In genomic region chr13:91223063-91223462, GRCm38 (mm10) we compare ENCODE assay signal across 8 mouse cellular contexts. TPM values are rescaled to one million over a fixed set of nuclear protein-coding genes. Genes with fewer than 3 reads are reported as not detected.
DNase-seq lines count a peak whose midpoint lies in the region; ATAC-seq and TF ChIP-seq lines count a peak whose summit lies in the region.

No protein-coding gene starts in this region.

- H3K9ac ChIP-seq in MEL (ENCODE audit: control insufficient read depth, low read depth, low read length, poor library complexity, severe bottlenecking), result peak overlapping the region; percentile 81
- peak overlapping the region; percentile 70 for H3K9ac ChIP-seq in heart, embryonic 14.5 days (ENCODE audit: low read length)
- no peak overlapping the region for H3K9ac ChIP-seq in liver, embryonic 16.5 days (ENCODE audit: low read depth, low read length)

- peaks cover 22% of the 10 kb centered on the region for H3K4me1 ChIP-seq in erythroblast, embryonic 14.5 days (ENCODE audit: control insufficient read depth)
- H3K4me1 ChIP-seq in MEL (ENCODE audit: control insufficient read depth in 1 of 2, insufficient read depth in 2 of 2, low read length in 2 of 2), result peaks cover 0 to 6% of the 10 kb centered on the region in 2 experiments; a peak in 2 of 4 replicates
- H3K4me1 ChIP-seq in heart, embryonic 14.5 days (ENCODE audit: control insufficient read depth in 2 of 2, insufficient read depth in 2 of 2, low read length in 2 of 2), result peaks cover 2 to 5% of the 10 kb centered on the region in 2 experiments; a peak in 2 of 4 replicates
- peaks cover 6% of the 10 kb centered on the region for H3K4me1 ChIP-seq in liver, embryonic 16.5 days (ENCODE audit: control insufficient read depth, low read depth, low read length)

- DNase-seq in MEL (ENCODE audit: low read depth, low spot score), result peak; percentile 45
- no peak for DNase-seq in testis, postnatal 10 days (ENCODE audit: low spot score)
- no peak for DNase-seq in layer of hippocampus, adult 9-10 months (ENCODE audit: low spot score)
- DNase-seq in gastrocnemius, postnatal 36 days, result no peak

- ATAC-seq in erythroblast, adult 5-6 weeks (replicated peaks; ENCODE audit: low FRiP score, poor library complexity, severe bottlenecking), result no peak
- ATAC-seq in heart, embryonic 14.5 days (ENCODE audit: insufficient number of reproducible peaks, insufficient read depth, low FRiP score, low read depth), result no peak
- ATAC-seq in liver, embryonic 16.5 days (ENCODE audit: low read depth), result no peak

- H3K27ac ChIP-seq in MEL (ENCODE audit: control insufficient read depth, low read depth, low read length), result peak overlapping the region; percentile 24; the same call in 1 of the 2 replicates
- H3K27ac ChIP-seq in heart, embryonic 14.5 days (replicated peaks in 1 of 2; ENCODE audit: control insufficient read depth in 1 of 2, insufficient read depth in 1 of 2, low read depth in 2 of 2, low read length in 2 of 2), result peak overlapping the region; percentile 79 to 94
- no peak overlapping the region for H3K27ac ChIP-seq in liver, embryonic 16.5 days (ENCODE audit: low read length)

- H3K79me2 ChIP-seq in MEL (ENCODE audit: control insufficient read depth, insufficient read depth, low read length, poor library complexity), result no peaks in the 10 kb centered on the region; the same call in 1 of the 2 replicates

- H3K4me2 ChIP-seq in heart, embryonic 14.5 days (ENCODE audit: low read length), result peak overlapping the region; percentile 60
- peak overlapping the region; percentile 85 for H3K4me2 ChIP-seq in liver, embryonic 16.5 days (ENCODE audit: low read depth, low read length)

- H3K4me3 ChIP-seq in erythroblast, embryonic 14.5 days (replicated peaks), result peak overlapping the region; percentile 68
- H3K4me3 ChIP-seq in MEL (ENCODE audit: control insufficient read depth in 1 of 2, insufficient read depth in 1 of 2, low read depth in 2 of 2, low read length in 2 of 2), result peak overlapping the region; percentile 74 to 94
- H3K4me3 ChIP-seq in heart, embryonic 14.5 days (ENCODE audit: control insufficient read depth in 1 of 2, insufficient read depth in 1 of 2, low read depth in 1 of 2, low read length in 2 of 2), result peak overlapping the region; percentile 49 to 80; a peak in 3 of 4 replicates
- peak overlapping the region; percentile 82 for H3K4me3 ChIP-seq in liver, embryonic 16.5 days (ENCODE audit: low read depth, low read length)

- TF ChIP-seq POLR2A in MEL (IDR thresholded peaks at IDR 0.05; ENCODE audit: control insufficient read depth in 1 of 2, insufficient read depth in 1 of 2, low read depth in 1 of 2, low read length in 2 of 2, poor library complexity in 1 of 2), result no peak

- no peaks in the 10 kb centered on the region for H3K36me3 ChIP-seq in erythroblast, embryonic 14.5 days (ENCODE audit: control insufficient read depth)
- H3K36me3 ChIP-seq in MEL (ENCODE audit: control insufficient read depth in 1 of 2, insufficient read depth in 2 of 2, low read length in 2 of 2), result peaks cover 0 to 10% of the 10 kb centered on the region in 2 experiments; a peak in 2 of 4 replicates
- H3K36me3 ChIP-seq in heart, embryonic 14.5 days (ENCODE audit: control insufficient read depth, insufficient read depth, low read length), result no peaks in the 10 kb centered on the region
- H3K36me3 ChIP-seq in liver, embryonic 16.5 days (ENCODE audit: control insufficient read depth, insufficient read depth), result no peaks in the 10 kb centered on the region

- TF ChIP-seq RAD21 in MEL (IDR thresholded peaks at IDR 0.05; ENCODE audit: low read depth, low read length), result no peak

- intact Hi-C loops in gastrocnemius, postnatal 36 days (cut with DNase I), result no loop called here

- no peak for TF ChIP-seq EP300 in MEL (IDR thresholded peaks at IDR 0.05; ENCODE audit: low read depth in 1 of 2, low read length in 2 of 2)

- H3K27me3 ChIP-seq in erythroblast, embryonic 14.5 days (ENCODE audit: control insufficient read depth), result no peaks in the 10 kb centered on the region
- no peaks in the 10 kb centered on the region for H3K27me3 ChIP-seq in MEL (ENCODE audit: control insufficient read depth in 1 of 2, insufficient read depth in 2 of 2, low read length in 2 of 2)
- no peaks in the 10 kb centered on the region for H3K27me3 ChIP-seq in heart, embryonic 14.5 days (ENCODE audit: control insufficient read depth, insufficient read depth, low read length)
- no peaks in the 10 kb centered on the region for H3K27me3 ChIP-seq in liver, embryonic 16.5 days (ENCODE audit: control insufficient read depth, insufficient read depth, low read depth, low read length)

- 77% methylated on average over 1 of the region's 1 CpGs for WGBS in heart, embryonic 14.5 days
- 59% methylated on average over 1 of the region's 1 CpGs for WGBS in liver, embryonic 16.5 days (ENCODE audit: insufficient replicate concordance)

- no peaks in the 10 kb centered on the region for H3K9me3 ChIP-seq in erythroblast, embryonic 14.5 days (ENCODE audit: control insufficient read depth, low read length)
- no peaks in the 10 kb centered on the region for H3K9me3 ChIP-seq in MEL (replicated peaks; ENCODE audit: insufficient read depth, low read length)
- no peaks in the 10 kb centered on the region for H3K9me3 ChIP-seq in heart, embryonic 14.5 days (ENCODE audit: control insufficient read depth, low read length)
- no peaks in the 10 kb centered on the region for H3K9me3 ChIP-seq in liver, embryonic 16.5 days (replicated peaks; ENCODE audit: control insufficient read depth, low read length)

- no peak for TF ChIP-seq CTCF in MEL (IDR thresholded peaks at IDR 0.05 in 2 of 3, conservative IDR thresholded peaks at IDR 0.05 in 1 of 3; ENCODE audit: control insufficient read depth in 1 of 3, insufficient read depth in 1 of 3, low read depth in 2 of 3, low read length in 3 of 3, poor library complexity in 1 of 3, severe bottlenecking in 1 of 3)

TF ChIP-seq in MEL, 35 proteins besides CTCF, POLR2A, EP300 and RAD21:
- TF ChIP-seq USF1 (IDR thresholded peaks at IDR 0.05; ENCODE audit: low read depth, low read length) (no peak), ZKSCAN1 (IDR thresholded peaks at IDR 0.05; ENCODE audit: low read depth, low read length) (no peak), MXI1 (IDR thresholded peaks at IDR 0.05; ENCODE audit: low read depth, low read length) (no peak), KAT2A (conservative IDR thresholded peaks at IDR 0.05; ENCODE audit: low read depth, low read length) (no peak), CHD2 (IDR thresholded peaks at IDR 0.05; ENCODE audit: low read length) (no peak), ELF1 (IDR thresholded peaks at IDR 0.05; ENCODE audit: low read depth, low read length) (no peak), USF2 (IDR thresholded peaks at IDR 0.05; ENCODE audit: borderline replicate concordance in 1 of 2, insufficient read depth in 1 of 2, low read depth in 1 of 2, low read length in 2 of 2) (no peak), TBP (IDR thresholded peaks at IDR 0.05; ENCODE audit: low read depth, low read length) (no peak), ZNF384 (IDR thresholded peaks at IDR 0.05; ENCODE audit: low read depth, low read length) (no peak), TAL1 (IDR thresholded peaks at IDR 0.05; ENCODE audit: low read length) (no peak), SIN3A (IDR thresholded peaks at IDR 0.05; ENCODE audit: low read length) (no peak), TCF12 (IDR thresholded peaks at IDR 0.05; ENCODE audit: low read depth, low read length) (no peak), NELFE (IDR thresholded peaks at IDR 0.05; ENCODE audit: low read depth, low read length) (no peak), JUND (IDR thresholded peaks at IDR 0.05; ENCODE audit: low read depth, low read length) (no peak), HCFC1 (IDR thresholded peaks at IDR 0.05; ENCODE audit: low read depth, low read length) (no peak), ZC3H11A (IDR thresholded peaks at IDR 0.05; ENCODE audit: low read depth, low read length) (no peak), ZMIZ1 (IDR thresholded peaks at IDR 0.05; ENCODE audit: low read depth, low read length) (no peak), CHD1 (IDR thresholded peaks at IDR 0.05; ENCODE audit: low read depth, low read length) (no peak)

RNA-seq across cellular contexts. Expression of gene Atg10, which starts 0.7 kb away (rescaled TPM):
- not detected in 2 replicates for polyA plus RNA-seq in erythroblast, embryonic 14.5 days (2012)
- total RNA-seq in erythroblast, adult 5-6 weeks (2015; ENCODE audit: low replicate concordance), result 0.38 and 2.3 TPM in 2 replicates
- 1.5 and 3.5 TPM in 2 replicates for total RNA-seq in erythroblast, adult 5-6 weeks (2017; ENCODE audit: low replicate concordance)
- total RNA-seq in MEL (2012; rRNA removed), result 2.0 and 2.7 TPM in 2 replicates
- polyA plus RNA-seq in MEL (2012; ENCODE audit: insufficient read depth in 1 of 2, insufficient read length in 2 of 2, low read depth in 1 of 2, low replicate concordance in 2 of 2, missing spikeins in 1 of 2), result 1 to 10 TPM in 1 of 2 experiments, not detected in 1; 4.3 TPM
- polyA plus RNA-seq in heart, embryonic 14.5 days (2014; fragmentation: Nextera tagmentation; extraction: Ambion mirVana), result 30.7 and 36.4 TPM in 2 replicates
- 2.7 and 3.4 TPM in 2 replicates for polyA plus RNA-seq in liver, embryonic 16.5 days (2015; fragmentation: Nextera tagmentation; extraction: Ambion mirVana)
- 10 to 100 TPM in 1 of 2 experiments, 1 to 10 TPM in 1; 7.9 to 11.1 TPM for total RNA-seq in gastrocnemius, postnatal 36 days (2021)
